Mouse (Mus musculus) kidney, embryonic 14.5 days (tissue): ENCODE measurements around the gene Ssbp2. TPM values are rescaled to one million over a fixed set of nuclear protein-coding genes. Genes with fewer than 3 reads are reported as not detected.

ENCODE experiments used
- ATAC-seq: fragments of 200-750 bp; cut with Nextera tagmentation; 2 replicates; pipeline ENCODE4 v1.8.0; 2017; ENCODE audit warnings: moderate number of reproducible peaks, mild to moderate bottlenecking, moderate TSS enrichment, moderate library complexity; ENCODE audit not compliant: low FRiP score, low TSS enrichment
- H3K27ac ChIP-seq: fragments of 300-500 bp; sonication (generic); 2 replicates; pipeline ENCODE4 v1.5.1; 2014; ENCODE audit warnings: low read depth, mild to moderate bottlenecking, low read length, moderate library complexity, mixed read lengths
- H3K27me3 ChIP-seq: fragments of 300-500 bp; sonication (generic); 2 replicates; pipeline ENCODE4 v1.6.1; 2014; ENCODE audit warnings: mild to moderate bottlenecking, low read length; ENCODE audit not compliant: control insufficient read depth, insufficient read depth
- H3K36me3 ChIP-seq: fragments of 300-500 bp; sonication (generic); 2 replicates; pipeline ENCODE4 v1.6.1; 2014; ENCODE audit warnings: low read length, mixed read lengths; ENCODE audit not compliant: control insufficient read depth, insufficient read depth
- H3K4me1 ChIP-seq: fragments of 300-500 bp; sonication (generic); 2 replicates; pipeline ENCODE4 v1.6.1; 2014; ENCODE audit warnings: low read length, mixed read lengths; ENCODE audit not compliant: control insufficient read depth, insufficient read depth
- H3K4me2 ChIP-seq: fragments of 300-500 bp; sonication (generic); replicated peaks from 2 replicates; pipeline ENCODE4 v1.6.1; 2014; ENCODE audit warnings: low read depth, mild to moderate bottlenecking, low read length
- H3K4me3 ChIP-seq: fragments of 300-500 bp; sonication (generic); 2 replicates; pipeline ENCODE4 v1.5.1; 2014; ENCODE audit warnings: mild to moderate bottlenecking, low read length
- H3K9ac ChIP-seq: fragments of 300-500 bp; sonication (generic); 2 replicates; pipeline ENCODE4 v1.6.1; 2014; ENCODE audit warnings: low read depth, mild to moderate bottlenecking, low read length, moderate library complexity
- H3K9me3 ChIP-seq: fragments of 300-500 bp; sonication (generic); 2 replicates; pipeline ENCODE4 v1.6.1; 2016; ENCODE audit warnings: low read length; ENCODE audit not compliant: control insufficient read depth
- WGBS: fragments of 180-500 bp; shearing (Covaris S2); extraction: QIAGEN DNeasy Blood & Tissue Kit; methylation state at CpG from one replicate; pipeline ENCODE4 v1.1.7; 2014; 5-methylcytosine and 5-hydroxymethylcytosine counted together
- polyA plus RNA-seq: library from polyadenylated mRNA; unstranded; fragments of >200 nt; fragmentation: Nextera tagmentation; extraction: Ambion mirVana; gene quantifications from 2 replicates; pipeline ENCODE4 v1.2.1, GENCODE M21; 2014

Ssbp2 gene
- polyA plus RNA-seq, 1 experiment from 2014 or later, result 140 TPM

DNA sequence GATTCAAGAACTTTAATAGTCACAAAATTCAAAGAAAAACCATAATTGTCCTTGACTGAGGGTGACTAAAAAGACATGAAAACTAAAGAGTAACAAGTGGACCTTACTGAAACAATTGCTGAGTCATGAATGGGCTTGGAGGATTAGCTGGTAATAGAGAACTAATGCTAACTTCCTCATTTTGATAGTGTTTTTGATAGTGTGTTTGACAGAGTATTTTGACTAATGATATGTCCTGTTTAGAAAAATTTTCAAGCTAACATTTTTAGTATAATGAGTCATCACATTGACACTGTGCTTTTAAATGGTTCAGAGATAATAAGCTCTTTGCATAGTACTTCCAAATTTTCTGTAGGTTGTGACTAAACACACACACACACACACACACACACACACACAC lies 267.8 kb downstream of the Ssbp2 start:
- no peak for ATAC-seq
- Histone ChIP-seq H3K4me2 (no peak overlapping the region), H3K4me1 (no peaks in the 10 kb centered on the region), H3K4me3 (no peak overlapping the region), H3K9me3 (no peaks in the 10 kb centered on the region), H3K9ac (no peak overlapping the region), H3K27me3 (no peaks in the 10 kb centered on the region), H3K27ac (no peak overlapping the region), H3K36me3 (no peaks in the 10 kb centered on the region)

DNA sequence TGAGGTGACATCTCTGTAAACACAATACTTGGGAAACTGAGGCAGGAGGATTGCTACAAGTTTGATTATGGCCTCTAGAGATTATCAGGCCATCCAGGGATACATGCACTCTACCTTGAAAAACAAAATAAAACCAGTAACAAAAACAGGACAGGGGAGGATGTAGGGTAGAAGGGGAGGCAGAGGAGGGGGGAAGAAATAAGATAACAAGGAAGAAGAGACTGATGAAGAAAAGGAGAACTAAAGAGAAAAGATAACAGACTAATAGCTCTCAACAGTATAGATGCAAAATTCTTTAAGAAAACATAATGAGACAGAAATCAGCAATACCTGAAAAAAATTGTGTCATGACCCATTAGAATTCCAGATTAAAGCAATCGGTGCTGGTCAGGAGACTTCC lies 277.1 kb downstream of the Ssbp2 start:
- WGBS, result 100% methylated on average over 1 of the region's 1 CpGs
- no peak overlapping the region for H3K4me3 ChIP-seq

DNA sequence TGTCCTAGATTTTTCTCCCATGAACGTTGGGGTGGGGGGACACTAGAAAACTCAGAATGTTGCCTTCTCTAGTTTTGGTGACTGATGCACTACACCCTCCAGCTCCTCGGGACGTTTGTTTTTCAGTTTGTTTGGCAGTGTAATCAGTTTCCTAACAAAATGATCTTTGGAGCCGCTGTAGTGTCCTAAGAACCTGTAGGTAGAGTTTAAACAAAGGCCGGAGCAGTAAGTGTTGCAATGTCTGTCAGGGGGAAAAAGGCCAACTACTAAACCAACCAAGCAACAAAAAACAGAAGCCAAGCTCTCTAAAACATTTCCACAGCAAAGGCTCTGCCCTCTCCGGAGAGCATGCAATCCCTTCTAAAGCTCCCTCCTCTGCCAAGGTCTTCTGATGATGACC lies 280.8 kb downstream of the Ssbp2 start:
- Histone ChIP-seq H3K4me3 (peak overlapping the region; percentile 38), H3K36me3 (no peaks in the 10 kb centered on the region), H3K27me3 (no peaks in the 10 kb centered on the region), H3K9me3 (no peaks in the 10 kb centered on the region), H3K4me1 (no peaks in the 10 kb centered on the region), H3K27ac (no peak overlapping the region), H3K9ac (0 out of 2 replicates have a peak overlapping the region, but pooled peaks have one; percentile 40), H3K4me2 (peak overlapping the region; percentile 65)
- WGBS, result 68% methylated on average over 6 of the region's 6 CpGs
- ATAC-seq, result no peak

More for the DNA sequence above, 277.1 kb downstream of the Ssbp2 start:
- H3K4me2 ChIP-seq, result no peak overlapping the region
- H3K9me3 ChIP-seq, result no peaks in the 10 kb centered on the region
- ATAC-seq, result no peak
- no peaks in the 10 kb centered on the region for H3K4me1 ChIP-seq
- H3K27ac ChIP-seq, result no peak overlapping the region
- no peaks in the 10 kb centered on the region for H3K27me3 ChIP-seq
- H3K36me3 ChIP-seq, result no peaks in the 10 kb centered on the region
- H3K9ac ChIP-seq, result no peak overlapping the region

DNA sequence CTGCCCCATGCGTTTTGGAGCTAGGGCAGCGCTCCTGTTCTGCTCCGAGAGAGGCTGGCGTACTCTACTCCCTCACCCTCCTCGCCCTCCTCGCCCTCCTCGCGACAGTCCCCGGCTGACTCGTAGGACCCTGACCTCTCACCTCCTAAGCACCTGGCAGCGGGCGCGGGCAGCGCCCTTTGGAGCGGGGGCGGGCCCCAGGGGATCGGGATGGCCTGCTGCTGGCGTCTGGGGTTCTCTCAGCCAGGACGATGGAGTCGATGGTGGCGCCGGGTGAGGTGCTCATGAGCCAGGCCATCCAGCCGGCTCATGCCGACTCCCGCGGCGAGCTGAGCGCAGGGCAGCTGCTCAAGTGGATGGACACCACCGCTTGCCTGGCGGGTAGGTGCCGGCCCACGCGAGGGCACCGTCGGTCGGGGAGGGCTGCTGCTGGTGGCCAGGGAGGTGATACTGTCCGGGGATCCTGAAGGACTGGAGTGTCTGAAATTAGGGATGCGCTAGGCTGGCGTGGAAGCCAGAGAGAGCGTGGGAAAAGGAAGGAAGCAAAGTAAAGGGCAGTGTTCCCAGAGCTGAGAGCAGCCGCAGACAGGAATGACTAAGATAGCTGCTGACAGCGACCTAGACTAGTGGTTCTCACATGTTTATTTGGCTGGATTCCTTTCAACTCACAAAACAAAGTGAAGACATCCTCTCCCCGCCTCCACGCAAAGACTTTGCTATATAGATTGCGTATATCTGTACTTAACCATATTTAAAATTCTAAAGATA lies 281.4 kb downstream of the Ssbp2 start, which contains the start of gene Acot12:
TSS of gene Acot12 (plus strand) at position 233 of the 768 bp plus-strand sequence.
- peak within 1 kb of the TSS; percentile 65 for H3K4me2 ChIP-seq
- H3K36me3 ChIP-seq, result no peaks in the 10 kb centered on the region
- ATAC-seq, result peak; percentile 89
- WGBS, result 8% methylated on average over 44 of the region's 45 CpGs
- H3K4me1 ChIP-seq, result no peaks in the 10 kb centered on the region
- no peaks in the 10 kb centered on the region for H3K27me3 ChIP-seq
- H3K27ac ChIP-seq, result no peak within 1 kb of the TSS
- H3K9me3 ChIP-seq, result no peaks in the 10 kb centered on the region
- H3K9ac ChIP-seq, result peak within 1 kb of the TSS; percentile 40; the same call in 1 of the 2 replicates
- peak within 1 kb of the TSS; percentile 38 for H3K4me3 ChIP-seq

DNA sequence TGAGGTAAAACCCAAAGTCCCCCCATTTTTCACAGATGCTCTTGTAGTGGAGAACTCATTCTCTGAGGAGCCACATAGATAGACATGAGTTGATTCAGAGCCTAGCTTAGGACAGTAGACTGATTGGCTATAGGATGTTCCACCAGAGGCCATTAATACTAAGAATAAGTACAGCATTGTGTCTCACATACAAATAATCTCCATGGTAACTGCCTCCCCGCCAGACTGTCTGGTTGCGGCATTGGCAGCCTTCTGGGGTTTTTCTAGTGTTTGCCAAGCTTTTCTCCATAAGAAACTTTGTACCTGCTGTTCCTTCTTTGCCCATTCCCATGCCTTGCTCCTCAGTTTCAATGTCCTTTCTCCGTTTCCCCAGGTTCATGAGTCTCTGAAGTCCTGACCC lies 283.1 kb downstream of the Ssbp2 start:
- H3K4me1 ChIP-seq, result no peaks in the 10 kb centered on the region
- no peaks in the 10 kb centered on the region for H3K36me3 ChIP-seq
- H3K4me2 ChIP-seq, result no peak overlapping the region
- no peak overlapping the region for H3K27ac ChIP-seq
- WGBS, result 92% methylated on average over 3 of the region's 3 CpGs
- H3K27me3 ChIP-seq, result no peaks in the 10 kb centered on the region
- ATAC-seq, result no peak
- no peaks in the 10 kb centered on the region for H3K9me3 ChIP-seq
- no peak overlapping the region for H3K9ac ChIP-seq
- no peak overlapping the region for H3K4me3 ChIP-seq

- H3K9me3 ChIP-seq, result no peaks in the 10 kb centered on the region
- 85% methylated on average over 5 of the region's 5 CpGs for WGBS
- no peaks in the 10 kb centered on the region for H3K4me1 ChIP-seq
- H3K27me3 ChIP-seq, result no peaks in the 10 kb centered on the region
- ATAC-seq, result no peak
- no peak overlapping the region for H3K9ac ChIP-seq
- no peak overlapping the region for H3K27ac ChIP-seq
- H3K4me2 ChIP-seq, result no peak overlapping the region
- no peak overlapping the region for H3K4me3 ChIP-seq
- H3K36me3 ChIP-seq, result no peaks in the 10 kb centered on the region
Observed at GRCm38 (mm10) chr13:91746470-91746869, 286.4 kb downstream of the Ssbp2 start.

- WGBS, result 91% methylated on average over 2 of the region's 2 CpGs
- no peak overlapping the region for H3K4me2 ChIP-seq
- no peaks in the 10 kb centered on the region for H3K9me3 ChIP-seq
- no peak overlapping the region for H3K4me3 ChIP-seq
- no peak overlapping the region for H3K9ac ChIP-seq
- ATAC-seq, result no peak
- no peak overlapping the region for H3K27ac ChIP-seq
- no peaks in the 10 kb centered on the region for H3K36me3 ChIP-seq
- H3K27me3 ChIP-seq, result no peaks in the 10 kb centered on the region
- H3K4me1 ChIP-seq, result no peaks in the 10 kb centered on the region
Observed at GRCm38 (mm10) chr13:91748401-91748800, 288.3 kb downstream of the Ssbp2 start.

DNA sequence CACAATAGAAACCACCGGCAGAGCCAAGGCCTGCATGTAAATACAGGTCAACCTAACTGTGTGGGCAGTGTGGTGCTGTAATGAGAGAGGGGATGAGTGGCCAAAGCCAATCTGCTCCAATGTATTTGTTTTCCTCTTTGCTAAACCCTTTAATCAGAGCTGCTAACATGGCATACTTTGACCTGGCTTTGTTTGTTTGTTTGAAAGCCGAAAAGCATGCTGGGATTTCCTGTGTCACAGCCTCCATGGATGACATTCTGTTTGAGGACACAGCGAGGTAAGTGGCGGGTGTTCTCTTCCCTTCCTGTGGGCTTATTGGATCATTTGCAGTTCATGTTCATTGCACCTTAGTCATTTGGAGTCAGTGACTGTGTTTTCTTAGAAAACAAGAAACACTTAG lies 289.9 kb downstream of the Ssbp2 start:
- no peaks in the 10 kb centered on the region for H3K4me1 ChIP-seq
- H3K27ac ChIP-seq, result no peak overlapping the region
- H3K9me3 ChIP-seq, result no peaks in the 10 kb centered on the region
- H3K4me3 ChIP-seq, result no peak overlapping the region
- no peak for ATAC-seq
- no peaks in the 10 kb centered on the region for H3K36me3 ChIP-seq
- H3K9ac ChIP-seq, result no peak overlapping the region
- H3K4me2 ChIP-seq, result no peak overlapping the region
- WGBS, result 48% methylated on average over 4 of the region's 4 CpGs
- no peaks in the 10 kb centered on the region for H3K27me3 ChIP-seq
